Mouse (Mus musculus) left cerebral cortex, postnatal 36 days (tissue): ENCODE results near the gene Mast3. TPM values are rescaled to one million over a fixed set of nuclear protein-coding genes. Genes with fewer than 3 reads are reported as not detected.

ENCODE experiments used
- DNase-seq, 2 experiments: peaks; one replicate each; pipeline ENCODE4 v3.0.0; 2021 to 2022; ENCODE audit warnings: low spot score in 2 of 2, mixed read lengths in 1 of 2
- intact Hi-C: fragments of 180-260 bp; cut with DNase I; formaldehyde crosslinking; loops from one replicate; pipeline ENCODE4 v1.15.1; 2025
- microRNA-seq: library from miRNA; unstranded; fragments of <30 nt; microRNA quantifications from one replicate; pipeline ENCODE4 v1.2.0, GENCODE M21; 2022
- total RNA-seq, 2 experiments: library from RNA; stranded (reverse); gene quantifications; 2 replicates each; pipeline ENCODE4 v1.2.3; 2021

Gene Mast3
- total RNA-seq, 2 experiments from 2014 or later: 312 to 338 TPM

GRCm38 (mm10) chr8:70738211-70738610 is 66.6 kb downstream of the Mast3 start:
- DNase-seq: no peak

GRCm38 (mm10) chr8:70737705-70738104 is 67.1 kb downstream of the Mast3 start:
- no peak for DNase-seq
- intact Hi-C loops: no loop called here

More at GRCm38 (mm10) chr8:70738211-70738610, 66.6 kb downstream of the Mast3 start:
- intact Hi-C loops: no loop called here

GRCm38 (mm10) chr8:70730956-70731355 is 73.9 kb downstream of the Mast3 start:
- no peak for DNase-seq
- intact Hi-C loops: no loop called here

- DNase-seq: no peak
- intact Hi-C loops: no loop called here
These were observed 74.9 kb downstream of the Mast3 start for GRCm38 (mm10) chr8:70729808-70730475.

Small RNA genes within 50 kb of the gene (microRNA-seq; reads per million reads assigned to microRNA genes)
- 10.1 reads per million, percentile 29 among the genes with 10 or more reads in this experiment for gene Mir7240

Other genes starting within 250 kb of the Mast3 start
- gene Isyna1, start 210.7 kb downstream of the Mast3 start, total RNA-seq: 10 to 100 TPM; 47.5 to 53.0 TPM
- gene Ssbp4, start 196.2 kb downstream of the Mast3 start, total RNA-seq: 100 to 1,000 TPM; 257 to 265 TPM
- gene Lrrc25, start 188.9 kb downstream of the Mast3 start, total RNA-seq: 1 to 10 TPM in 1 of 2 experiments, under 1 TPM in 1; 0.44 to 1.2 TPM
- not detected for gene Gdf15, start 172.6 kb downstream of the Mast3 start, total RNA-seq
- 10 to 100 TPM; 11.6 to 17.2 TPM for gene Pgpep1, start 144.7 kb downstream of the Mast3 start, total RNA-seq
- 10 to 100 TPM; 59.1 to 69.8 TPM for gene Lsm4, start 131.8 kb downstream of the Mast3 start, total RNA-seq
- gene Jund, start 106.1 kb downstream of the Mast3 start, total RNA-seq: 100 to 1,000 TPM; 219 to 272 TPM
- under 1 TPM; 0.10 to 0.34 TPM for gene Iqcn, start 101.6 kb downstream of the Mast3 start, total RNA-seq
- gene Gm3336, start 86.5 kb downstream of the Mast3 start, total RNA-seq: not detected
- 1 to 10 TPM in 1 of 2 experiments, under 1 TPM in 1; 0.89 to 2.0 TPM for gene Pde4c, start 81.3 kb downstream of the Mast3 start, total RNA-seq
- gene Rab3a, start 50.4 kb downstream of the Mast3 start, total RNA-seq: 100 to 1,000 TPM; 824 to 964 TPM
- gene Mpv17l2, start 44.1 kb downstream of the Mast3 start, total RNA-seq: 10 to 100 TPM; 33.9 to 41.5 TPM
- gene Pik3r2, start 28.3 kb downstream of the Mast3 start, total RNA-seq: 100 to 1,000 TPM; 152 to 164 TPM
- 1 to 10 TPM in 1 of 2 experiments, under 1 TPM in 1; 0.86 to 1.1 TPM for gene Il12rb1, start 3.4 kb upstream of the Mast3 start, total RNA-seq
- gene Arrdc2, start 34.7 kb upstream of the Mast3 start, total RNA-seq: 10 to 100 TPM; 16.9 to 20.2 TPM
- 10 to 100 TPM; 18.3 to 27.0 TPM for gene Kcnn1, start 58.2 kb upstream of the Mast3 start, total RNA-seq
- gene Ccdc124, start 68.9 kb upstream of the Mast3 start, total RNA-seq: 100 to 1,000 TPM in 1 of 2 experiments, 10 to 100 TPM in 1; 88.6 to 108 TPM
- gene Slc5a5, start 87.7 kb upstream of the Mast3 start, total RNA-seq: 10 to 100 TPM in 1 of 2 experiments, 1 to 10 TPM in 1; 8.9 to 12.1 TPM
- gene Rpl18a, start 92.4 kb upstream of the Mast3 start, total RNA-seq: 100 to 1,000 TPM; 558 to 677 TPM
- gene Map1s, start 100.9 kb upstream of the Mast3 start, total RNA-seq: 10 to 100 TPM; 78.7 to 82.1 TPM